Mouse (Mus musculus) limb, embryonic 15.5 days (tissue): ENCODE results near the gene Olfr223. TPM values are rescaled to one million over a fixed set of nuclear protein-coding genes. Genes with fewer than 3 reads are reported as not detected.
"Not testable (repeated sequence)": the region's sequence is repeated elsewhere in the genome, so short reads cannot be mapped to it uniquely, and the experiment has no call there.

ENCODE experiments used
- ATAC-seq: fragments of 200-750 bp; cut with Nextera tagmentation; 2 replicates; pipeline ENCODE4 v1.8.0; 2017; ENCODE audit warnings: low read depth, moderate TSS enrichment; ENCODE audit not compliant: insufficient number of reproducible peaks, low FRiP score, low TSS enrichment
- H3K27ac ChIP-seq: fragments of 300-500 bp; sonication (generic); 2 replicates; pipeline ENCODE4 v1.5.1; 2015; ENCODE audit warnings: moderate library complexity, mild to moderate bottlenecking, inconsistent platforms
- H3K27me3 ChIP-seq: fragments of 300-500 bp; sonication (generic); 2 replicates; pipeline ENCODE4 v1.6.1; 2015; ENCODE audit warnings: inconsistent platforms
- H3K36me3 ChIP-seq: fragments of 300-500 bp; sonication (generic); 2 replicates; pipeline ENCODE4 v1.6.1; 2015; ENCODE audit warnings: inconsistent platforms
- H3K4me1 ChIP-seq: fragments of 300-500 bp; sonication (generic); 2 replicates; pipeline ENCODE4 v1.6.1; 2015; ENCODE audit warnings: inconsistent platforms
- H3K4me2 ChIP-seq: fragments of 300-500 bp; sonication (generic); 2 replicates; pipeline ENCODE4 v1.6.1; 2015; ENCODE audit warnings: mild to moderate bottlenecking, inconsistent platforms
- H3K4me3 ChIP-seq: fragments of 300-500 bp; sonication (generic); 2 replicates; pipeline ENCODE4 v1.5.1; 2015; ENCODE audit warnings: mild to moderate bottlenecking, inconsistent platforms
- H3K9ac ChIP-seq: fragments of 300-500 bp; sonication (generic); 2 replicates; pipeline ENCODE4 v1.6.1; 2015; ENCODE audit warnings: inconsistent platforms
- H3K9me3 ChIP-seq: fragments of 300-500 bp; sonication (generic); 2 replicates; pipeline ENCODE4 v1.6.1; 2016; ENCODE audit warnings: inconsistent platforms
- WGBS: fragments of 180-500 bp; shearing (Covaris S2); methylation state at CpG from one replicate; pipeline ENCODE4 v1.1.7; 2015; 5-methylcytosine and 5-hydroxymethylcytosine counted together
- polyA plus RNA-seq: library from polyadenylated mRNA; unstranded; fragments of >200 nt; fragmentation: Nextera tagmentation; extraction: Ambion mirVana; gene quantifications from 2 replicates; pipeline ENCODE4 v1.2.1, GENCODE M21; 2015

Gene Olfr223
- polyA plus RNA-seq, 1 experiment from 2014 or later, result not detected

- 28% methylated on average over 6 of the region's 6 CpGs for WGBS
- H3K9ac ChIP-seq, result no peak overlapping the region
- H3K4me3 ChIP-seq, result no peak overlapping the region
- ATAC-seq, result no peak
- no peaks in the 10 kb centered on the region for H3K4me1 ChIP-seq
- no peaks in the 10 kb centered on the region for H3K36me3 ChIP-seq
- no peaks in the 10 kb centered on the region for H3K27me3 ChIP-seq
- no peak overlapping the region for H3K4me2 ChIP-seq
- H3K27ac ChIP-seq, result no peak overlapping the region
- H3K9me3 ChIP-seq, result no peaks in the 10 kb centered on the region
These were observed 8.6 kb downstream of the Olfr223 start for GRCm38 (mm10) chr11:59584539-59584938.

GRCm38 (mm10) chr11:59576135-59576534, 17.0 kb downstream of the Olfr223 start, which contains the start of gene Olfr222:
Gene Olfr222 (minus strand): TSS chr11:59576235.
- not testable (repeated sequence) for H3K9ac ChIP-seq, H3K27ac ChIP-seq, H3K4me3 ChIP-seq, H3K4me1 ChIP-seq, H3K4me2 ChIP-seq, ATAC-seq, H3K36me3 ChIP-seq, H3K9me3 ChIP-seq
- peaks cover 13% of the 10 kb centered on the region for H3K27me3 ChIP-seq

- no peaks in the 10 kb centered on the region for H3K9me3 ChIP-seq
- H3K4me1 ChIP-seq, result no peaks in the 10 kb centered on the region
- ATAC-seq, result no peak
- no peak overlapping the region for H3K4me3 ChIP-seq
- peaks cover 16% of the 10 kb centered on the region for H3K27me3 ChIP-seq
- no peak overlapping the region for H3K27ac ChIP-seq
- 36% methylated on average over 9 of the region's 9 CpGs for WGBS
- no peak overlapping the region for H3K4me2 ChIP-seq
- no peaks in the 10 kb centered on the region for H3K36me3 ChIP-seq
- no peak overlapping the region for H3K9ac ChIP-seq
These were observed 17.4 kb downstream of the Olfr223 start for GRCm38 (mm10) chr11:59575726-59576125.

GRCm38 (mm10) chr11:59569306-59569705, 23.8 kb downstream of the Olfr223 start:
- peaks cover 12% of the 10 kb centered on the region for H3K27me3 ChIP-seq
- no peak overlapping the region for H3K9ac ChIP-seq
- no peaks in the 10 kb centered on the region for H3K4me1 ChIP-seq
- H3K4me3 ChIP-seq, result no peak overlapping the region
- no peaks in the 10 kb centered on the region for H3K36me3 ChIP-seq
- no peak overlapping the region for H3K27ac ChIP-seq
- no peak overlapping the region for H3K4me2 ChIP-seq
- H3K9me3 ChIP-seq, result no peaks in the 10 kb centered on the region
- ATAC-seq, result no peak
- WGBS, result 70% methylated on average over 3 of the region's 3 CpGs

- ATAC-seq, result no peak
- Histone ChIP-seq H3K4me2 (no peak overlapping the region), H3K9ac (no peak overlapping the region), H3K9me3 (no peaks in the 10 kb centered on the region), H3K36me3 (no peaks in the 10 kb centered on the region), H3K27me3 (no peaks in the 10 kb centered on the region), H3K4me3 (no peak overlapping the region), H3K27ac (no peak overlapping the region), H3K4me1 (no peaks in the 10 kb centered on the region)
- WGBS, result 70% methylated on average over 9 of the region's 9 CpGs
These were observed 30.3 kb downstream of the Olfr223 start for GRCm38 (mm10) chr11:59562837-59563236.

- Histone ChIP-seq H3K36me3 (no peaks in the 10 kb centered on the region), H3K4me2 (no peak overlapping the region), H3K27ac (no peak overlapping the region), H3K4me1 (no peaks in the 10 kb centered on the region), H3K9me3 (no peaks in the 10 kb centered on the region), H3K27me3 (no peaks in the 10 kb centered on the region), H3K4me3 (no peak overlapping the region), H3K9ac (no peak overlapping the region)
- ATAC-seq, result no peak
- WGBS, result 90% methylated on average over 4 of the region's 4 CpGs
These were observed 30.8 kb downstream of the Olfr223 start for GRCm38 (mm10) chr11:59562336-59562735.

GRCm38 (mm10) chr11:59560906-59561305, 32.2 kb downstream of the Olfr223 start:
- no peaks in the 10 kb centered on the region for H3K36me3 ChIP-seq
- H3K27me3 ChIP-seq, result no peaks in the 10 kb centered on the region
- no peak for ATAC-seq
- H3K27ac ChIP-seq, result no peak overlapping the region
- no peaks in the 10 kb centered on the region for H3K4me1 ChIP-seq
- no peaks in the 10 kb centered on the region for H3K9me3 ChIP-seq
- H3K4me3 ChIP-seq, result no peak overlapping the region
- 60% methylated on average over 3 of the region's 3 CpGs for WGBS
- no peak overlapping the region for H3K9ac ChIP-seq
- H3K4me2 ChIP-seq, result no peak overlapping the region

GRCm38 (mm10) chr11:59554535-59554934, 38.6 kb downstream of the Olfr223 start:
- no peaks in the 10 kb centered on the region for H3K36me3 ChIP-seq
- H3K4me2 ChIP-seq, result no peak overlapping the region
- H3K4me3 ChIP-seq, result no peak overlapping the region
- H3K27me3 ChIP-seq, result no peaks in the 10 kb centered on the region
- 77% methylated on average over 8 of the region's 8 CpGs for whole genome bisulfite sequencing
- no peak overlapping the region for H3K27ac ChIP-seq
- H3K9ac ChIP-seq, result no peak overlapping the region
- no peaks in the 10 kb centered on the region for H3K9me3 ChIP-seq
- H3K4me1 ChIP-seq, result no peaks in the 10 kb centered on the region
- no peak for ATAC-seq

- Histone ChIP-seq H3K4me2 (no peak overlapping the region), H3K9ac (no peak overlapping the region), H3K36me3 (no peaks in the 10 kb centered on the region), H3K27ac (no peak overlapping the region), H3K4me1 (no peaks in the 10 kb centered on the region), H3K4me3 (no peak overlapping the region), H3K27me3 (no peaks in the 10 kb centered on the region), H3K9me3 (no peaks in the 10 kb centered on the region)
- ATAC-seq, result no peak
- 93% methylated on average over 11 of the region's 11 CpGs for WGBS
These were observed 39.0 kb downstream of the Olfr223 start for GRCm38 (mm10) chr11:59554127-59554526.

- H3K4me2 ChIP-seq, result no peak overlapping the region
- H3K36me3 ChIP-seq, result no peaks in the 10 kb centered on the region
- no peaks in the 10 kb centered on the region for H3K9me3 ChIP-seq
- H3K9ac ChIP-seq, result no peak overlapping the region
- no peaks in the 10 kb centered on the region for H3K4me1 ChIP-seq
- no peaks in the 10 kb centered on the region for H3K27me3 ChIP-seq
- WGBS, result 81% methylated on average over 9 of the region's 9 CpGs
- ATAC-seq, result no peak
- no peak overlapping the region for H3K27ac ChIP-seq
- no peak overlapping the region for H3K4me3 ChIP-seq
These were observed 49.1 kb downstream of the Olfr223 start for GRCm38 (mm10) chr11:59544005-59544404.

- no peak for ATAC-seq
- WGBS, result 67% methylated on average over 3 of the region's 3 CpGs
These were observed 49.7 kb downstream of the Olfr223 start for GRCm38 (mm10) chr11:59543376-59543775.

GRCm38 (mm10) chr11:59542442-59542841, 50.6 kb downstream of the Olfr223 start:
- ATAC-seq, result no peak
- H3K27me3 ChIP-seq, result no peaks in the 10 kb centered on the region
- H3K27ac ChIP-seq, result no peak overlapping the region
- H3K4me1 ChIP-seq, result peaks cover 13% of the 10 kb centered on the region
- no peak overlapping the region for H3K4me3 ChIP-seq
- H3K9ac ChIP-seq, result no peak overlapping the region
- H3K9me3 ChIP-seq, result no peaks in the 10 kb centered on the region
- no peaks in the 10 kb centered on the region for H3K36me3 ChIP-seq
- WGBS, result 75% methylated on average over 6 of the region's 6 CpGs
- no peak overlapping the region for H3K4me2 ChIP-seq

More at GRCm38 (mm10) chr11:59543376-59543775, 49.7 kb downstream of the Olfr223 start:
- Histone ChIP-seq H3K27me3 (no peaks in the 10 kb centered on the region), H3K9me3 (no peaks in the 10 kb centered on the region), H3K4me1 (peaks cover 3% of the 10 kb centered on the region), H3K36me3 (no peaks in the 10 kb centered on the region), H3K4me3 (no peak overlapping the region), H3K27ac (no peak overlapping the region), H3K4me2 (no peak overlapping the region), H3K9ac (no peak overlapping the region)

- Histone ChIP-seq H3K9me3 (no peaks in the 10 kb centered on the region), H3K4me1 (peaks cover 15% of the 10 kb centered on the region), H3K36me3 (no peaks in the 10 kb centered on the region), H3K27me3 (no peaks in the 10 kb centered on the region), H3K4me3 (no peak within 1 kb of the TSS), H3K4me2 (no peak within 1 kb of the TSS), H3K27ac (no peak within 1 kb of the TSS), H3K9ac (no peak within 1 kb of the TSS)
- no peak for ATAC-seq
- WGBS, result 43% methylated on average over 3 of the region's 3 CpGs
These were observed 51.8 kb downstream of the Olfr223 start, which contains the start of gene Nlrp3 for GRCm38 (mm10) chr11:59541324-59541723. Gene Nlrp3 (plus strand): TSS chr11:59541568.
